Mouse (Mus musculus) thymus, adult 2 months (tissue): ENCODE measurements around the gene Olfr172. TPM values are rescaled to one million over a fixed set of nuclear protein-coding genes. Genes with fewer than 3 reads are reported as not detected.

Experiments
- DNase-seq: peaks from one replicate; pipeline ENCODE4 v3.0.0; 2021
- H3K27ac ChIP-seq: fragments of 200-500 bp; 2 replicates; pipeline ENCODE4 v1.5.1; 2012; ENCODE audit warnings: low read length, control low read depth; ENCODE audit not compliant: control insufficient read depth, insufficient read depth
- H3K27me3 ChIP-seq: fragments of 200-500 bp; 2 replicates; pipeline ENCODE4 v1.6.1; 2012; ENCODE audit warnings: mild to moderate bottlenecking, low read length, moderate library complexity, mixed read lengths; ENCODE audit not compliant: control insufficient read depth, insufficient read depth
- H3K36me3 ChIP-seq: fragments of 200-500 bp; 2 replicates; pipeline ENCODE4 v1.6.1; 2012; ENCODE audit warnings: mild to moderate bottlenecking, low read length, moderate library complexity; ENCODE audit not compliant: control insufficient read depth, insufficient read depth
- H3K4me1 ChIP-seq: fragments of 200-500 bp; replicated peaks from 2 replicates; pipeline ENCODE4 v1.6.1; 2012; ENCODE audit warnings: low read length; ENCODE audit not compliant: control insufficient read depth, insufficient read depth
- H3K4me3 ChIP-seq: fragments of 200-500 bp; 2 replicates; pipeline ENCODE4 v1.5.1; 2012; ENCODE audit warnings: mild to moderate bottlenecking, low read length, control low read depth, moderate library complexity; ENCODE audit not compliant: control insufficient read depth, insufficient read depth
- CTCF ChIP-seq: fragments of 200-500 bp; IDR thresholded peaks from 2 replicates; pipeline ENCODE4 v1.5.1; 2012; ENCODE audit warnings: mild to moderate bottlenecking, control low read depth, low read length, moderate library complexity, borderline replicate concordance; ENCODE audit not compliant: control insufficient read depth, poor library complexity, insufficient read depth; ENCODE audit errors: extremely low read depth
- POLR2A ChIP-seq: fragments of 200-500 bp; IDR thresholded peaks from 2 replicates; pipeline ENCODE4 v1.6.1; 2012; ENCODE audit warnings: mild to moderate bottlenecking, low read length, control low read depth, moderate library complexity; ENCODE audit not compliant: control insufficient read depth, poor library complexity, insufficient read depth; ENCODE audit errors: extremely low read depth
- WGBS: fragments of 180-500 bp; shearing (Covaris S2); methylation state at CpG from one replicate; pipeline ENCODE4 v1.1.7; 2018; 5-methylcytosine and 5-hydroxymethylcytosine counted together
- polyA plus RNA-seq: library from polyadenylated mRNA; depleted of rRNA; stranded (reverse); fragments of >200 nt; gene quantifications from 2 replicates; pipeline ENCODE4 v1.2.3, GENCODE M21; 2012; rRNA removed

The Olfr172 gene
- polyA plus RNA-seq, 1 experiment: not detected

- H3K27me3 ChIP-seq: no peaks in the 10 kb centered on the region
- H3K36me3 ChIP-seq: no peaks in the 10 kb centered on the region
- WGBS: 89% methylated on average over 4 of the region's 4 CpGs
- H3K4me1 ChIP-seq: no peaks in the 10 kb centered on the region
- no peak overlapping the region for H3K27ac ChIP-seq
- no peak for TF ChIP-seq POLR2A
- TF ChIP-seq CTCF: no peak
- DNase-seq: no peak
- no peak overlapping the region for H3K4me3 ChIP-seq
Observed at GRCm38 (mm10) chr16:58715018-58715417, 48.0 kb downstream of the Olfr172 start.

- Histone ChIP-seq H3K4me3 (no peak overlapping the region), H3K27ac (no peak overlapping the region), H3K36me3 (no peaks in the 10 kb centered on the region), H3K4me1 (no peaks in the 10 kb centered on the region), H3K27me3 (no peaks in the 10 kb centered on the region)
- no peak for DNase-seq
- TF ChIP-seq CTCF (no peak), POLR2A (no peak)
- 94% methylated on average over 1 of the region's 1 CpGs for WGBS
Observed at GRCm38 (mm10) chr16:58713128-58713527, 49.8 kb downstream of the Olfr172 start.

GRCm38 (mm10) chr16:58712221-58712620 is 50.8 kb downstream of the Olfr172 start:
- Histone ChIP-seq H3K27me3 (no peaks in the 10 kb centered on the region), H3K4me1 (no peaks in the 10 kb centered on the region), H3K36me3 (no peaks in the 10 kb centered on the region), H3K27ac (no peak overlapping the region), H3K4me3 (no peak overlapping the region)
- no peak for DNase-seq
- TF ChIP-seq POLR2A (no peak), CTCF (no peak)
- WGBS: 9% methylated on average over 8 of the region's 8 CpGs

Other genes starting within 250 kb of the Olfr172 start
- 17.5 and 21.8 TPM in 2 replicates for gene St3gal6, start 238.9 kb downstream of the Olfr172 start, polyA plus RNA-seq
- not detected in 2 replicates for gene Gm813, start 146.2 kb downstream of the Olfr172 start, polyA plus RNA-seq
- not detected in 2 replicates for gene E330017A01Rik, start 124.4 kb downstream of the Olfr172 start, polyA plus RNA-seq
- gene Cpox, start 92.9 kb downstream of the Olfr172 start, polyA plus RNA-seq: 14.1 and 16.9 TPM in 2 replicates
- gene Gpr15, start 44.1 kb downstream of the Olfr172 start, polyA plus RNA-seq: 0.17 and 0.24 TPM in 2 replicates
- 47.4 and 51.4 TPM in 2 replicates for gene Cldnd1, start 35.3 kb downstream of the Olfr172 start, polyA plus RNA-seq
- gene Olfr173, start 37.1 kb upstream of the Olfr172 start, polyA plus RNA-seq: not detected in 2 replicates
- gene Olfr175-ps1, start 63.6 kb upstream of the Olfr172 start, polyA plus RNA-seq: 0.18 and 0.19 TPM in 2 replicates
- gene Olfr177, start 111.6 kb upstream of the Olfr172 start, polyA plus RNA-seq: not detected in 2 replicates
- not detected in 2 replicates for gene Olfr178, start 128.9 kb upstream of the Olfr172 start, polyA plus RNA-seq
- not detected in 2 replicates for gene Olfr181, start 165.6 kb upstream of the Olfr172 start, polyA plus RNA-seq
- gene Olfr180, start 166.2 kb upstream of the Olfr172 start, polyA plus RNA-seq: not detected in 2 replicates
- gene Olfr183, start 232.2 kb upstream of the Olfr172 start, polyA plus RNA-seq: not detected in 2 replicates